Comparison of ENCODE assay signal across 16 mouse cellular contexts in the genomic region with DNA sequence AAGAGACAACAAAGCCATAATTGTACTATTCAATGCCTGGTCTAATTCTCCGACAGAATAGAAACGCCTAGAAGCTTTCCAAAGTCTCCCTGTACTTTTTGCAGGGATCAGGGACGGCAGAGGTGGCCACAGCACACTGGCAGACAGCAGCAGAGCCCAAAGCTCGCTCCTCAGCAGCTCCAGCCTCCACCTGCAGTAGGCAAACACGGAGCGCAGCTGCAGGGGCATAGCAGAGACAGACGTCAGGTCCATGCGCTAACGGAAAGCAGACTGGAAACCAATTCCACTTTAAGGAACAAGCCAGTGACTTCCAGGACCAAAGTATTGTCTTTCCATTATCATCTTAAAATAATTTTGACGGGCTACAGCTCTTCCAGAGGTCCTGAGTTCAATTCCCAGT.
"Had no signal": no experiment of that assay in that cellular context is flagged by ENCODE, and none has a peak within 500 bp of the region (broad histone marks: within the 10 kb centered on the region; RNA-seq: fewer than 3 reads in every experiment).

No protein-coding gene starts in this region.

- H3K4me2 ChIP-seq: neural tube, embryonic 13.5 days; neural tube, embryonic 15.5 days; stomach, embryonic 15.5 days had no signal

- H3K27me3 ChIP-seq: neural tube, embryonic 13.5 days; neural tube, embryonic 15.5 days; stomach, embryonic 15.5 days had no signal

- DNase-seq: retina, postnatal 1 day; right cerebral cortex, adult 18-20 months; right cerebral cortex, postnatal 14 days; right cerebral cortex, postnatal 25 days; right cerebral cortex, postnatal 4 days; spleen, adult 18-20 months; thymus, adult 18-20 months; thymus, adult 2 months; thymus, postnatal 14 days; thymus, postnatal 25 days; thymus, postnatal 36 days; thymus, postnatal 4 days had no signal

- H3K27ac ChIP-seq: neural tube, embryonic 13.5 days; neural tube, embryonic 15.5 days; stomach, embryonic 15.5 days; stomach, postnatal 0 days had no signal

- H3K9ac ChIP-seq: neural tube, embryonic 13.5 days; neural tube, embryonic 15.5 days; stomach, embryonic 15.5 days had no signal

- H3K4me3 ChIP-seq: neural tube, embryonic 13.5 days; neural tube, embryonic 15.5 days; stomach, embryonic 15.5 days had no signal

- H3K9me3 ChIP-seq: neural tube, embryonic 13.5 days; neural tube, embryonic 15.5 days; stomach, embryonic 15.5 days had no signal

- H3K4me1 ChIP-seq: neural tube, embryonic 13.5 days; neural tube, embryonic 15.5 days; stomach, embryonic 15.5 days had no signal
